Mouse (Mus musculus): Measurements from ENCODE around the gene Dusp28. TPM values are rescaled to one million over a fixed set of nuclear protein-coding genes. Genes with fewer than 3 reads are reported as not detected.

The Dusp28 gene
- polyA plus RNA-seq, 1 experiment from 2014 or later, result 8.1 TPM

- no peak overlapping the region for H3K27ac ChIP-seq (ENCODE audit: low read length)
- 48% methylated on average over 1 of the region's 1 CpGs for WGBS (ENCODE audit: insufficient replicate concordance)
- no peaks in the 10 kb centered on the region for H3K27me3 ChIP-seq (ENCODE audit: control insufficient read depth, insufficient read depth, low read depth, low read length)
- H3K4me3 ChIP-seq (ENCODE audit: low read depth, low read length), result peak overlapping the region; percentile 69
- peak overlapping the region; percentile 91 for H3K4me2 ChIP-seq (ENCODE audit: low read depth, low read length)
- H3K36me3 ChIP-seq (ENCODE audit: control insufficient read depth, insufficient read depth), result peaks cover 9% of the 10 kb centered on the region; the same call in 1 of the 2 replicates
- ATAC-seq (ENCODE audit: low read depth), result no peak
- H3K4me1 ChIP-seq (ENCODE audit: control insufficient read depth, low read depth, low read length), result peaks cover 46% of the 10 kb centered on the region
- H3K9me3 ChIP-seq (replicated peaks; ENCODE audit: control insufficient read depth, low read length), result no peaks in the 10 kb centered on the region
- H3K9ac ChIP-seq (ENCODE audit: low read depth, low read length), result peak overlapping the region; percentile 83; the same call in 1 of the 2 replicates
Observed at GRCm38 (mm10) chr1:92912286-92912685, 5.5 kb downstream of the Dusp28 start.

- Histone ChIP-seq H3K9ac (ENCODE audit: low read depth, low read length) (no peak overlapping the region), H3K4me3 (ENCODE audit: low read depth, low read length) (no peak overlapping the region), H3K27me3 (ENCODE audit: control insufficient read depth, insufficient read depth, low read depth, low read length) (no peaks in the 10 kb centered on the region), H3K36me3 (ENCODE audit: control insufficient read depth, insufficient read depth) (peaks cover 17% of the 10 kb centered on the region), H3K27ac (ENCODE audit: low read length) (no peak overlapping the region), H3K4me1 (ENCODE audit: control insufficient read depth, low read depth, low read length) (peaks cover 29% of the 10 kb centered on the region), H3K9me3 (replicated peaks; ENCODE audit: control insufficient read depth, low read length) (no peaks in the 10 kb centered on the region), H3K4me2 (ENCODE audit: low read depth, low read length) (no peak overlapping the region)
- WGBS (ENCODE audit: insufficient replicate concordance), result 64% methylated on average over 4 of the region's 4 CpGs
- no peak for ATAC-seq (ENCODE audit: low read depth)
Observed at GRCm38 (mm10) chr1:92914239-92914638, 7.5 kb downstream of the Dusp28 start.

- Histone ChIP-seq H3K4me3 (ENCODE audit: low read depth, low read length) (no peak overlapping the region), H3K4me2 (ENCODE audit: low read depth, low read length) (no peak overlapping the region), H3K27me3 (ENCODE audit: control insufficient read depth, insufficient read depth, low read depth, low read length) (no peaks in the 10 kb centered on the region), H3K9me3 (replicated peaks; ENCODE audit: control insufficient read depth, low read length) (no peaks in the 10 kb centered on the region), H3K9ac (ENCODE audit: low read depth, low read length) (no peak overlapping the region), H3K27ac (ENCODE audit: low read length) (no peak overlapping the region), H3K4me1 (ENCODE audit: control insufficient read depth, low read depth, low read length) (peaks cover 22% of the 10 kb centered on the region), H3K36me3 (ENCODE audit: control insufficient read depth, insufficient read depth) (peaks cover 24% of the 10 kb centered on the region)
- no peak for ATAC-seq (ENCODE audit: low read depth)
- WGBS (ENCODE audit: insufficient replicate concordance), result 82% methylated on average over 11 of the region's 11 CpGs
Observed at GRCm38 (mm10) chr1:92914993-92915392, 8.2 kb downstream of the Dusp28 start.

GRCm38 (mm10) chr1:92916725-92917124 lies 9.9 kb downstream of the Dusp28 start:
- H3K27me3 ChIP-seq (ENCODE audit: control insufficient read depth, insufficient read depth, low read depth, low read length), result no peaks in the 10 kb centered on the region
- H3K9me3 ChIP-seq (replicated peaks; ENCODE audit: control insufficient read depth, low read length), result no peaks in the 10 kb centered on the region
- no peak overlapping the region for H3K9ac ChIP-seq (ENCODE audit: low read depth, low read length)
- no peak overlapping the region for H3K4me2 ChIP-seq (ENCODE audit: low read depth, low read length)
- 86% methylated on average over 9 of the region's 9 CpGs for WGBS (ENCODE audit: insufficient replicate concordance)
- H3K36me3 ChIP-seq (ENCODE audit: control insufficient read depth, insufficient read depth), result peaks cover 26% of the 10 kb centered on the region
- no peak for ATAC-seq (ENCODE audit: low read depth)
- H3K4me3 ChIP-seq (ENCODE audit: low read depth, low read length), result no peak overlapping the region
- H3K27ac ChIP-seq (ENCODE audit: low read length), result no peak overlapping the region
- H3K4me1 ChIP-seq (ENCODE audit: control insufficient read depth, low read depth, low read length), result peaks cover 17% of the 10 kb centered on the region

- 95% methylated on average over 11 of the region's 11 CpGs for WGBS (ENCODE audit: insufficient replicate concordance)
- Histone ChIP-seq H3K27ac (ENCODE audit: low read length) (no peak overlapping the region), H3K4me1 (ENCODE audit: control insufficient read depth, low read depth, low read length) (peaks cover 4% of the 10 kb centered on the region; the same call in 1 of the 2 replicates), H3K4me2 (ENCODE audit: low read depth, low read length) (no peak overlapping the region), H3K27me3 (ENCODE audit: control insufficient read depth, insufficient read depth, low read depth, low read length) (no peaks in the 10 kb centered on the region), H3K36me3 (ENCODE audit: control insufficient read depth, insufficient read depth) (peaks cover 26% of the 10 kb centered on the region), H3K9ac (ENCODE audit: low read depth, low read length) (no peak overlapping the region), H3K4me3 (ENCODE audit: low read depth, low read length) (no peak overlapping the region), H3K9me3 (replicated peaks; ENCODE audit: control insufficient read depth, low read length) (no peaks in the 10 kb centered on the region)
- no peak for ATAC-seq (ENCODE audit: low read depth)
Observed at GRCm38 (mm10) chr1:92919151-92919550, 12.4 kb downstream of the Dusp28 start.

GRCm38 (mm10) chr1:92919775-92920174 lies 13.0 kb downstream of the Dusp28 start:
- Histone ChIP-seq H3K9me3 (replicated peaks; ENCODE audit: control insufficient read depth, low read length) (no peaks in the 10 kb centered on the region), H3K4me3 (ENCODE audit: low read depth, low read length) (no peak overlapping the region), H3K9ac (ENCODE audit: low read depth, low read length) (no peak overlapping the region), H3K27ac (ENCODE audit: low read length) (no peak overlapping the region), H3K36me3 (ENCODE audit: control insufficient read depth, insufficient read depth) (peaks cover 26% of the 10 kb centered on the region), H3K4me2 (ENCODE audit: low read depth, low read length) (no peak overlapping the region), H3K4me1 (ENCODE audit: control insufficient read depth, low read depth, low read length) (peaks cover 4% of the 10 kb centered on the region; the same call in 1 of the 2 replicates), H3K27me3 (ENCODE audit: control insufficient read depth, insufficient read depth, low read depth, low read length) (no peaks in the 10 kb centered on the region)
- no peak for ATAC-seq (ENCODE audit: low read depth)
- WGBS (ENCODE audit: insufficient replicate concordance), result 76% methylated on average over 12 of the region's 12 CpGs

- H3K4me2 ChIP-seq (ENCODE audit: low read depth, low read length), result no peak overlapping the region
Observed at GRCm38 (mm10) chr1:92920474-92921200, 13.9 kb downstream of the Dusp28 start.

GRCm38 (mm10) chr1:92921496-92921895 lies 14.7 kb downstream of the Dusp28 start:
- Histone ChIP-seq H3K9me3 (replicated peaks; ENCODE audit: control insufficient read depth, low read length) (no peaks in the 10 kb centered on the region), H3K4me3 (ENCODE audit: low read depth, low read length) (no peak overlapping the region), H3K9ac (ENCODE audit: low read depth, low read length) (no peak overlapping the region), H3K27me3 (ENCODE audit: control insufficient read depth, insufficient read depth, low read depth, low read length) (no peaks in the 10 kb centered on the region), H3K27ac (ENCODE audit: low read length) (no peak overlapping the region), H3K36me3 (ENCODE audit: control insufficient read depth, insufficient read depth) (peaks cover 21% of the 10 kb centered on the region), H3K4me2 (ENCODE audit: low read depth, low read length) (no peak overlapping the region), H3K4me1 (ENCODE audit: control insufficient read depth, low read depth, low read length) (peaks cover 4% of the 10 kb centered on the region; the same call in 1 of the 2 replicates)
- ATAC-seq (ENCODE audit: low read depth), result no peak
- WGBS (ENCODE audit: insufficient replicate concordance), result 73% methylated on average over 4 of the region's 4 CpGs

More at GRCm38 (mm10) chr1:92920474-92921200, 13.9 kb downstream of the Dusp28 start:
- no peak overlapping the region for H3K4me3 ChIP-seq (ENCODE audit: low read depth, low read length)
- H3K9ac ChIP-seq (ENCODE audit: low read depth, low read length), result no peak overlapping the region
- peaks cover 4% of the 10 kb centered on the region; the same call in 1 of the 2 replicates for H3K4me1 ChIP-seq (ENCODE audit: control insufficient read depth, low read depth, low read length)
- H3K36me3 ChIP-seq (ENCODE audit: control insufficient read depth, insufficient read depth), result peaks cover 26% of the 10 kb centered on the region
- no peaks in the 10 kb centered on the region for H3K27me3 ChIP-seq (ENCODE audit: control insufficient read depth, insufficient read depth, low read depth, low read length)
- WGBS (ENCODE audit: insufficient replicate concordance), result 43% methylated on average over 7 of the region's 7 CpGs
- ATAC-seq (ENCODE audit: low read depth), result peak; percentile 69
- H3K27ac ChIP-seq (ENCODE audit: low read length), result no peak overlapping the region
- H3K9me3 ChIP-seq (replicated peaks; ENCODE audit: control insufficient read depth, low read length), result no peaks in the 10 kb centered on the region

- no peak overlapping the region for H3K4me3 ChIP-seq (ENCODE audit: low read depth, low read length)
- WGBS (ENCODE audit: insufficient replicate concordance), result 23% methylated on average over 1 of the region's 1 CpGs
- H3K9ac ChIP-seq (ENCODE audit: low read depth, low read length), result no peak overlapping the region
- no peak overlapping the region for H3K27ac ChIP-seq (ENCODE audit: low read length)
- ATAC-seq (ENCODE audit: low read depth), result no peak
- no peaks in the 10 kb centered on the region for H3K36me3 ChIP-seq (ENCODE audit: control insufficient read depth, insufficient read depth)
- H3K4me2 ChIP-seq (ENCODE audit: low read depth, low read length), result no peak overlapping the region
- H3K4me1 ChIP-seq (ENCODE audit: control insufficient read depth, low read depth, low read length), result peaks cover 8% of the 10 kb centered on the region
- no peaks in the 10 kb centered on the region for H3K9me3 ChIP-seq (replicated peaks; ENCODE audit: control insufficient read depth, low read length)
- no peaks in the 10 kb centered on the region for H3K27me3 ChIP-seq (ENCODE audit: control insufficient read depth, insufficient read depth, low read depth, low read length)
Observed at GRCm38 (mm10) chr1:92930171-92930706, 23.5 kb downstream of the Dusp28 start.

All from liver, embryonic 16.5 days (tissue).